Mouse (Mus musculus) spleen, adult 2 months (tissue): ENCODE measurements around the gene Ahdc1.

Experiments used
- CTCF ChIP-seq: fragments of 200-500 bp; IDR thresholded peaks from 2 replicates; pipeline ENCODE4 v1.5.1; 2011; ENCODE audit warnings: mild to moderate bottlenecking, inconsistent platforms; ENCODE audit not compliant: insufficient read depth, insufficient read length, insufficient replicate concordance; ENCODE audit errors: extremely low read depth
- POLR2A ChIP-seq: fragments of 200-500 bp; IDR thresholded peaks from 2 replicates; pipeline ENCODE4 v1.6.1; 2011; ENCODE audit warnings: low read depth, low read length, inconsistent platforms

- TF ChIP-seq POLR2A (no peak), CTCF (no peak)
Observed at GRCm38 (mm10) chr4:133106691-133107090, 95.6 kb downstream of the Ahdc1 start.
